Mouse (Mus musculus): ENCODE data around the gene Slc37a3.

DNA sequence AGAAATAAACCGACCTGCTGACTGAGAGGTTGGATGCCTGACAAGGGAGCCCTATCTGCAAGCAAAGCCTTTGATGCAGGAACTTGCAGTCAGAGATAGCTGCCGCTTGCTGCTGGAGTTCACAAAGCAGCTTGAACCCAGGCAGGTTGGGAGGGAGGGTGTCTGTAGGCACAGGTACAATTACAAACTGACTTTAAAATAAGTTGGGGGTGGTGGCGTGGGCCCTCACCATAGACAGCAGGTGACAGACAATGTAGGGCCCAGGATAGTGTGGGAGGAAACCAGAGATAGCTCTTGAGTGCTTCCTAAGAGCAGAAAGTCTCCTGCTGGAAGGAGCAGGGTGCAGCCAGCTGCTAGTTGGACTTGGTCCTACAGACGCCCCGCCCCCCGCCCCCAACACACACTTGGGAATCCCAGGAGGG is 45.7 kb upstream of the Slc37a3 start:
- TF ChIP-seq CTCF (IDR thresholded peaks at IDR 0.05; ENCODE audit: low read depth) = no peak
- no peak for TF ChIP-seq EP300 (optimal IDR thresholded peaks at IDR 0.05)
